Mouse (Mus musculus) heart, embryonic 12.5 days (tissue): ENCODE data around the gene Rbm8a. TPM values are rescaled to one million over a fixed set of nuclear protein-coding genes. Genes with fewer than 3 reads are reported as not detected.
"Not testable (repeated sequence)": the region's sequence is repeated elsewhere in the genome, so short reads cannot be mapped to it uniquely, and the experiment has no call there.

Experiments used
- ATAC-seq: fragments of 200-750 bp; cut with Nextera tagmentation; 2 replicates; pipeline ENCODE4 v1.8.0; 2017; ENCODE audit warnings: moderate TSS enrichment, moderate library complexity; ENCODE audit not compliant: insufficient number of reproducible peaks, low FRiP score
- H3K27ac ChIP-seq: fragments of 300-500 bp; sonication (generic); 2 replicates; pipeline ENCODE4 v1.5.1; 2016; ENCODE audit warnings: mild to moderate bottlenecking, moderate library complexity; ENCODE audit not compliant: poor library complexity, severe bottlenecking
- H3K27me3 ChIP-seq: fragments of 300-500 bp; sonication (generic); replicated peaks from 2 replicates; pipeline ENCODE4 v1.6.1; 2016; ENCODE audit warnings: mild to moderate bottlenecking, moderate library complexity
- H3K36me3 ChIP-seq: fragments of 300-500 bp; sonication (generic); 2 replicates; pipeline ENCODE4 v1.6.1; 2016; ENCODE audit warnings: mild to moderate bottlenecking, moderate library complexity
- H3K4me1 ChIP-seq: fragments of 300-500 bp; sonication (generic); replicated peaks from 2 replicates; pipeline ENCODE4 v1.6.1; 2016; ENCODE audit warnings: mild to moderate bottlenecking
- H3K4me2 ChIP-seq: fragments of 300-500 bp; sonication (generic); 2 replicates; pipeline ENCODE4 v1.6.1; 2016; ENCODE audit warnings: mild to moderate bottlenecking, moderate library complexity
- H3K4me3 ChIP-seq: fragments of 300-500 bp; sonication (generic); 2 replicates; pipeline ENCODE4 v1.5.1; 2016; ENCODE audit warnings: mild to moderate bottlenecking
- H3K9ac ChIP-seq: fragments of 300-500 bp; sonication (generic); 2 replicates; pipeline ENCODE4 v1.6.1; 2016; ENCODE audit warnings: mild to moderate bottlenecking, moderate library complexity
- H3K9me3 ChIP-seq: fragments of 300-500 bp; sonication (generic); replicated peaks from 2 replicates; pipeline ENCODE4 v1.6.1; 2016; ENCODE audit warnings: mild to moderate bottlenecking, moderate library complexity
- WGBS: fragments of 180-500 bp; shearing (Covaris S2); methylation state at CpG from one replicate; pipeline ENCODE4 v1.1.7; 2016; 5-methylcytosine and 5-hydroxymethylcytosine counted together
- polyA plus RNA-seq: library from polyadenylated mRNA; unstranded; fragments of >200 nt; fragmentation: Nextera tagmentation; extraction: Ambion mirVana; gene quantifications from 2 replicates; pipeline ENCODE4 v1.2.1, GENCODE M21; 2016

The Rbm8a gene
- polyA plus RNA-seq, 1 experiment from 2014 or later = 90.8 TPM

DNA sequence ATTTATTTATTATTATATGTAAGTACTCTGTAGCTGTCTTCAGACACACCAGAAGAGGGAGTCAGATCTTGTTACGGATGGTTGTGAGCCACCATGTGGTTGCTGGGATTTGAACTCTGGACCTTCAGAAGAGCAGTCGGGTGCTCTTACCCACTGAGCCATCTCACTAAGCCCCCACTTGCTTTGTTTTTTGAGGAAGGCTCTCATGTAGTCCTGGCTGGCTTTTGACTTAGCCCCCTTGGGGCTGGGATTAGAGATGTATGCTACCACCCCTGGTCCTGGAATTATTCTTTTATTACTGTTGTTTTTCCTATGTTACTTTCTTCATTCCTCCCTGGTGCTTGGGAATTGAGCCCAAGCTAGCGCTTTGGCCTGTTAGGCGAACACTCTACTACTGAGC is 23.7 kb upstream of the Rbm8a start:
- WGBS = 92% methylated on average over 4 of the region's 4 CpGs
- not testable (repeated sequence) for H3K9me3 ChIP-seq, H3K4me3 ChIP-seq, H3K27me3 ChIP-seq, ATAC-seq, H3K9ac ChIP-seq, H3K4me2 ChIP-seq, H3K27ac ChIP-seq
- H3K4me1 ChIP-seq = peaks cover 32% of the 10 kb centered on the region
- H3K36me3 ChIP-seq = peaks cover 25% of the 10 kb centered on the region; the same call in 1 of the 2 replicates

DNA sequence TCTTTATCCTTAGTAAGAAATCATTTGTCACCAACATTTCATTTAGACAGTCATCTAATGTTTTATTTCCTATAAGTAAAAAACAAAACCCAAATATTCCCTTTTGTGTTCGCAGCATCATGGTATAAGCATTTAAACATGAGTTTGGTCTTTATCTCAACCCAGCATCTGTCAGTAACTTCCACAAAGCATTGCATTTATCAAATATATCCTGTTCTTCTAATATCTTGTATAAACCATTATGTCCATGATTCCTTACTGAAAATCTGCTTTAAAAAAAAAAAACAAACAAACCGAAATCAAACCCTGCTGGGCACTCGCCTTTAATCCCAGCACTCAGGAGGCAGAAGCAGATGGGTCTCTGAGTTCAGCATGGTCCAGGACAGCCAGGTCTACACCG is 23.1 kb upstream of the Rbm8a start:
- Histone ChIP-seq H3K27ac (no peak overlapping the region), H3K9ac (no peak overlapping the region), H3K36me3 (peaks cover 28% of the 10 kb centered on the region; the same call in 1 of the 2 replicates), H3K27me3 (no peaks in the 10 kb centered on the region), H3K9me3 (no peaks in the 10 kb centered on the region), H3K4me3 (no peak overlapping the region), H3K4me1 (peaks cover 32% of the 10 kb centered on the region), H3K4me2 (no peak overlapping the region)
- ATAC-seq = no peak
- WGBS = 80% methylated on average over 4 of the region's 4 CpGs

DNA sequence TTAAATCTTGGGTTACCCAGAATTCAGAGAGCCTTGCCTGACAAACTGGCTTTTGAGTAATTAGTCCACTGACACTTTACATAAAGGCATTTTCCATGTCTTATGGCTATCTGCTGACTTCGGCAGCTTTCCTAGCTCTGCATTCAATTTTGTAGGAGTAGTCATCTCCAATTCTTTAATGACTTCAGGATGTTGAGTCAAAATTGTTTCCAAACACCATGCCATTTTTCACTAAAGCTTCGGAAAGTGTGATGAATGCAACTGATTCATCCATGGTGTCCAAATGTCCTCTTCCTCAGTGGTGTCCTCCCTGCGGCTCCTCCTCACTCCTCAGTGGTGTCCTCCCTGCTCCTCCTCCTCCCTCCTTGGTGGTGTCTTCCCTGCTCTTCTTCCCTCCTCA is 11.8 kb upstream of the Rbm8a start:
- H3K4me3 ChIP-seq = no peak overlapping the region
- H3K27ac ChIP-seq = no peak overlapping the region
- no peak for ATAC-seq
- 89% methylated on average over 3 of the region's 3 CpGs for WGBS
- no peaks in the 10 kb centered on the region for H3K4me1 ChIP-seq
- no peaks in the 10 kb centered on the region for H3K9me3 ChIP-seq
- H3K27me3 ChIP-seq = no peaks in the 10 kb centered on the region
- peaks cover 73% of the 10 kb centered on the region for H3K36me3 ChIP-seq
- no peak overlapping the region for H3K9ac ChIP-seq
- no peak overlapping the region for H3K4me2 ChIP-seq

- H3K4me2 ChIP-seq = no peak overlapping the region
- 93% methylated on average over 4 of the region's 4 CpGs for WGBS
- no peak for ATAC-seq
- peaks cover 77% of the 10 kb centered on the region for H3K36me3 ChIP-seq
- no peak overlapping the region for H3K9ac ChIP-seq
- H3K9me3 ChIP-seq = no peaks in the 10 kb centered on the region
- H3K27ac ChIP-seq = no peak overlapping the region
- H3K4me3 ChIP-seq = no peak overlapping the region
- no peaks in the 10 kb centered on the region for H3K27me3 ChIP-seq
- no peaks in the 10 kb centered on the region for H3K4me1 ChIP-seq
Observed at GRCm38 (mm10) chr3:96623201-96623600, 6.5 kb upstream of the Rbm8a start.

DNA sequence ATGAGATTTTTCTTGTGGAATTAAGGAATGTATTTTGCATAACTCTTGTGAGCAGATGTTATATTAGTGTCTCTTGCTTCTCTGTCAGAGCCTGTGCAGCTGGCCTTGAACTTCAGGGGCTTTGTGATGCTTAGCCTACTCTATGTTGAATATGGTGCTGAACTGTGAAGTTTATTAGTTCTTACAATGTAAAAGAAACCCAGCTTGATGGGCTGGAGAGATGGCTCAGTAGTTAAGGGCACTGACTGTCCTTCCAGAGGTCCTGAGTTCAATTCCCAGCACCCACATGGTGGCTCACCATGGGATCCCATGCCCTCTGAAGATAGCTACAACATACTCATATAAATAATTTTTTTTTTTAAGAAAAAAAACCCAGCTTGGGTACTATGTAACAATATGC is 2.3 kb downstream of the Rbm8a start:
- H3K4me1 ChIP-seq = peaks cover 30% of the 10 kb centered on the region
- H3K27me3 ChIP-seq = no peaks in the 10 kb centered on the region
- H3K9ac ChIP-seq = no peak overlapping the region
- ATAC-seq = no peak
- peaks cover 28% of the 10 kb centered on the region for H3K36me3 ChIP-seq
- no peak overlapping the region for H3K4me2 ChIP-seq
- H3K4me3 ChIP-seq = no peak overlapping the region
- H3K27ac ChIP-seq = no peak overlapping the region
- no peaks in the 10 kb centered on the region for H3K9me3 ChIP-seq

GRCm38 (mm10) chr3:96634015-96634414 is 4.3 kb downstream of the Rbm8a start:
- Histone ChIP-seq H3K27ac (no peak overlapping the region), H3K4me2 (no peak overlapping the region), H3K27me3 (no peaks in the 10 kb centered on the region), H3K4me3 (no peak overlapping the region), H3K9me3 (no peaks in the 10 kb centered on the region), H3K4me1 (peaks cover 28% of the 10 kb centered on the region), H3K9ac (no peak overlapping the region), H3K36me3 (peaks cover 39% of the 10 kb centered on the region)
- no peak for ATAC-seq
- WGBS = 52% methylated on average over 1 of the region's 1 CpGs

GRCm38 (mm10) chr3:96634928-96635879 is 5.5 kb downstream of the Rbm8a start, which contains the start of the genes Pex11b and Gm42957:
Pex11b (plus strand) TSS chr3:96635376.
Gm42957 (plus strand) TSS chr3:96635474.
- H3K4me1 ChIP-seq = peaks cover 27% of the 10 kb centered on the region
- H3K9ac ChIP-seq = peak within 1 kb of the TSS; percentile 93
- peak within 1 kb of the TSS; percentile 72 for H3K4me2 ChIP-seq
- H3K27ac ChIP-seq = peak within 1 kb of the TSS; percentile 81
- H3K4me3 ChIP-seq = peak within 1 kb of the TSS; percentile 73
- peak; percentile 91 for ATAC-seq
- no peaks in the 10 kb centered on the region for H3K9me3 ChIP-seq
- WGBS = 2% methylated on average over 60 of the region's 60 CpGs
- peaks cover 51% of the 10 kb centered on the region for H3K36me3 ChIP-seq
- no peaks in the 10 kb centered on the region for H3K27me3 ChIP-seq

DNA sequence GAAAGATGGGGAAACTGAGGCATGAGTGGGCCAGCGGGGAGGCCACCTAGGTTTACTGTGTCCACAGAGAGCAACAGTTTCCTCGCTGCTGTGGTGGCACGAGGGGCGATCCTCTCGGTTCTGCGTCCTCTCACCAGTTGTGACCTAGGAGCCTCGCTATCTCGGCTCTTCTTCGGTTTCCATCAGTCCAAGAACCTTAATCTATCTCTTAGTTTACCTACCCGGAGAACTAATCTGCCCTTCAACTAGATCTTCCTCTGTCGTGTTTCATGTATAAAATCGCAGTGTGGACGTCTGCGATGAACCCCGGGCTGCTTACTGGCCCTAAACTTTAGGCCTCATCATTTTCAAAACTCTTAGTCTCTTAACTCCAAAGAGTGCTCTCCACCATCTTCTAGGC is 6.2 kb downstream of the Rbm8a start:
- H3K36me3 ChIP-seq = peaks cover 55% of the 10 kb centered on the region
- peak overlapping the region; percentile 73 for H3K4me3 ChIP-seq
- H3K4me2 ChIP-seq = peak overlapping the region; percentile 72
- H3K27ac ChIP-seq = peak overlapping the region; percentile 81; the same call in 1 of the 2 replicates
- H3K9me3 ChIP-seq = no peaks in the 10 kb centered on the region
- no peak for ATAC-seq
- peaks cover 21% of the 10 kb centered on the region for H3K4me1 ChIP-seq
- no peaks in the 10 kb centered on the region for H3K27me3 ChIP-seq
- peak overlapping the region; percentile 93 for H3K9ac ChIP-seq
- 9% methylated on average over 15 of the region's 15 CpGs for WGBS

GRCm38 (mm10) chr3:96636448-96636847 is 6.7 kb downstream of the Rbm8a start:
- Histone ChIP-seq H3K27ac (no peak overlapping the region), H3K4me3 (peak overlapping the region; percentile 73), H3K36me3 (peaks cover 56% of the 10 kb centered on the region), H3K9me3 (no peaks in the 10 kb centered on the region), H3K4me1 (peaks cover 18% of the 10 kb centered on the region), H3K4me2 (peak overlapping the region; percentile 72), H3K27me3 (no peaks in the 10 kb centered on the region), H3K9ac (peak overlapping the region; percentile 93; the same call in 1 of the 2 replicates)
- WGBS = 63% methylated on average over 11 of the region's 11 CpGs
- no peak for ATAC-seq

GRCm38 (mm10) chr3:96639219-96639618 is 9.5 kb downstream of the Rbm8a start:
- H3K4me2 ChIP-seq = no peak overlapping the region
- 59% methylated on average over 1 of the region's 1 CpGs for WGBS
- H3K9ac ChIP-seq = no peak overlapping the region
- H3K9me3 ChIP-seq = no peaks in the 10 kb centered on the region
- no peak overlapping the region for H3K27ac ChIP-seq
- peaks cover 18% of the 10 kb centered on the region for H3K4me1 ChIP-seq
- H3K4me3 ChIP-seq = no peak overlapping the region
- ATAC-seq = no peak
- no peaks in the 10 kb centered on the region for H3K27me3 ChIP-seq
- H3K36me3 ChIP-seq = peaks cover 59% of the 10 kb centered on the region

- Histone ChIP-seq H3K9ac (0 out of 2 replicates have a peak within 1 kb of the TSS, but pooled peaks have one; percentile 34), H3K27ac (no peak within 1 kb of the TSS), H3K4me3 (no peak within 1 kb of the TSS), H3K4me2 (peak within 1 kb of the TSS; percentile 44), H3K9me3 (no peaks in the 10 kb centered on the region), H3K27me3 (no peaks in the 10 kb centered on the region), H3K4me1 (peaks cover 13% of the 10 kb centered on the region), H3K36me3 (peaks cover 34% of the 10 kb centered on the region)
- 56% methylated on average over 7 of the region's 7 CpGs for WGBS
- 0 out of 2 replicates have a peak, but pooled peaks have one; percentile 41 for ATAC-seq
Observed at GRCm38 (mm10) chr3:96645018-96645649, 15.4 kb downstream of the Rbm8a start, which contains the start of gene Itga10. Itga10 (plus strand) TSS chr3:96645584.
